Mouse (Mus musculus): ENCODE measurements around the gene Tsc2.

DNA sequence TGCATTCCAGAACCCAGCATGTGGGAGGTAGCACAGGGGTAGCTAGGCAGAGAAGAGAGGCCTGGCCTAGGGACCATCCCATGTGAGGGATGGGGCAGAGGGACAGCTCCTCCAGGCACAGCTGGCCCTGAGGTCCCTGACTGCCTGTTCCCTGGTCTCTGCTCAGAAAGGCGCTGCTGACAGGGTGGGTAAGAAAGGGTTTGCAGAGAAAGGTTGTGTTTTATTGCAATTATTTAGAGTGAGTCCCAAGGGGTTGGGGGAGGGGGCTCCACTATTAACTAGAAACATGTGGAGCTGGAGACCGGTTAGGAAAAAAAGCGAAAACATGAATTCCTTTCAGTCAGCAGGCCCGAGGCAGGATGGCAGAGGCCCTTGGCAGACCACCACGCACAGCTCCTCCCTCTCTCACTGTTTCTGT is 7.2 kb upstream of the Tsc2 start:
- TF ChIP-seq POLR2A (IDR thresholded peaks at IDR 0.05; ENCODE audit: insufficient read depth, low read length) (no peak), CTCF (IDR thresholded peaks at IDR 0.05; ENCODE audit: low read depth, low read length) (no peak)

Measured in ES-Bruce4 (cell line).